Mouse (Mus musculus) hindbrain, embryonic 11.5 days (tissue): ENCODE data around the gene Carmil3. TPM values are rescaled to one million over a fixed set of nuclear protein-coding genes. Genes with fewer than 3 reads are reported as not detected.
A peak's percentile ranks its signal among the peaks of the same experiment; 100 is the strongest.

Source experiments
- ATAC-seq: fragments of 200-750 bp; cut with Nextera tagmentation; 2 replicates; pipeline ENCODE4 v1.8.0; 2017; ENCODE audit warnings: mild to moderate bottlenecking, moderate TSS enrichment, moderate library complexity; ENCODE audit not compliant: low FRiP score
- DNase-seq: peaks from one replicate; pipeline ENCODE4 v3.0.0-alpha.2; 2015; ENCODE audit warnings: low spot score
- H3K27ac ChIP-seq: fragments of 300-500 bp; sonication (generic); 2 replicates; pipeline ENCODE4 v1.5.1; 2014; ENCODE audit warnings: mild to moderate bottlenecking, low read depth, low read length
- H3K27me3 ChIP-seq: fragments of 300-500 bp; sonication (generic); 2 replicates; pipeline ENCODE4 v1.6.1; 2014; ENCODE audit warnings: mild to moderate bottlenecking, low read length, moderate library complexity, mixed read lengths; ENCODE audit not compliant: control insufficient read depth, insufficient read depth
- H3K36me3 ChIP-seq: fragments of 300-500 bp; sonication (generic); 2 replicates; pipeline ENCODE4 v1.6.1; 2014; ENCODE audit warnings: mild to moderate bottlenecking, low read length, moderate library complexity, mixed read lengths; ENCODE audit not compliant: control insufficient read depth, insufficient read depth
- H3K4me1 ChIP-seq: fragments of 300-500 bp; sonication (generic); replicated peaks from 2 replicates; pipeline ENCODE4 v1.6.1; 2014; ENCODE audit warnings: low read length, mixed read lengths; ENCODE audit not compliant: control insufficient read depth, insufficient read depth
- H3K4me2 ChIP-seq: fragments of 300-500 bp; sonication (generic); replicated peaks from 2 replicates; pipeline ENCODE4 v1.6.1; 2014; ENCODE audit warnings: mild to moderate bottlenecking, low read depth, low read length
- H3K4me3 ChIP-seq: fragments of 300-500 bp; sonication (generic); 2 replicates; pipeline ENCODE4 v1.5.1; 2014; ENCODE audit warnings: low read depth, low read length
- H3K9ac ChIP-seq: fragments of 300-500 bp; sonication (generic); 2 replicates; pipeline ENCODE4 v1.6.1; 2014; ENCODE audit warnings: low read depth, low read length
- H3K9me3 ChIP-seq: fragments of 300-500 bp; sonication (generic); 2 replicates; pipeline ENCODE4 v1.6.1; 2016; ENCODE audit warnings: low read length; ENCODE audit not compliant: control insufficient read depth
- WGBS: fragments of 180-500 bp; shearing (Covaris S2); extraction: QIAGEN DNeasy Blood & Tissue Kit; methylation state at CpG from one replicate; pipeline ENCODE4 v1.1.7; 2014; 5-methylcytosine and 5-hydroxymethylcytosine counted together
- polyA plus RNA-seq: library from polyadenylated mRNA; unstranded; fragments of >200 nt; fragmentation: Nextera tagmentation; extraction: Ambion mirVana; gene quantifications from 2 replicates; pipeline ENCODE4 v1.2.1, GENCODE M21; 2014

The Carmil3 gene
- 10.1 and 14.0 TPM in 2 replicates for polyA plus RNA-seq

DNA sequence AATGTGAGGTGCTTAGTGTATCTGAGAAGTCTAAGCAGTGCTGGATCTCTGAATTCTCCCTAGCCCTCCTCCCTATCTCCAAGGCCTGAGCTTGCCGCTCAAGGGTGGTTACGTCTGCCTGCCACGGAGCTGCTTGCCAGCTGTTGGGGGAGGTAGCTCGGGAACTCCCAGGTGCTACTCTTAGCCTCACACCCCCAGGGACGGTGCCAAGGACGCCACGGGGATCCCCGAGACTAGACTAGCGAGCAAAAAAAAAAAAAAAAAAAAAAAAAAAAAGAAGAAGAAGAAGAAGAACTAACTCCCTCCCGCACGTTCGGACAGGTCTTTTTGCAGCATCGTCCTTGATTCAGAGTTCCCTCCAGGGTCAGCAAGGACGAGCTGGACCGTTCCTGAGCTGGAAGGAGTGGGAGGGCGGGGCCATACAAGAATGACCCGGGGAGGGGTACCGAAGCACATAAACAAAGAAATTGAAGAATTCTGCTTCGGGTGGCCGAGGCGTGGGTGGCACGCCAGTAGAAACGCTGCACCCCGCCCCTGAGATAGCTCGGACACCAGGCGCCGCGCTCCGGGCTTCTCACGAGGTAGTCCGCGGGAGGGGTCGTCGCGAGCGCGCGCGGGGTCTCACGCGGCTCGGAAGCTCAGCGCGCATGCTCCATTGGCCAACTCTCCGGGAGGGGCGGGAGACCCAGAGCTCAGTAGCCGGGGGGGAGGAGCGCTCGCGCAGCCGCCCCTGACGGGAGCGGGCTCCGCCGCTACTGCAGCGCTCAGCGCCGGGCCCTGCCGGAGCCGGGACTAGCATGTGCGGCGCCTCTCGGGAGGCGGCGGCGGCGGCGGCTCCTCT is at the start of gene Carmil3:
TSS of gene Carmil3 (plus strand) at position 291 of the 841 bp plus-strand sequence.
- H3K36me3 ChIP-seq, result no peaks in the 10 kb centered on the region; the same call in 1 of the 2 replicates
- H3K4me1 ChIP-seq, result no peaks in the 10 kb centered on the region
- H3K27ac ChIP-seq, result peak within 1 kb of the TSS; percentile 89
- H3K27me3 ChIP-seq, result no peaks in the 10 kb centered on the region
- H3K9me3 ChIP-seq, result no peaks in the 10 kb centered on the region
- DNase-seq (peak; percentile 85), ATAC-seq (peak; percentile 91)
- peak within 1 kb of the TSS; percentile 81 for H3K4me3 ChIP-seq
- peak within 1 kb of the TSS; percentile 89 for H3K4me2 ChIP-seq
- H3K9ac ChIP-seq, result peak within 1 kb of the TSS; percentile 88
- WGBS, result under 1% methylated on average over 60 of the region's 68 CpGs

DNA sequence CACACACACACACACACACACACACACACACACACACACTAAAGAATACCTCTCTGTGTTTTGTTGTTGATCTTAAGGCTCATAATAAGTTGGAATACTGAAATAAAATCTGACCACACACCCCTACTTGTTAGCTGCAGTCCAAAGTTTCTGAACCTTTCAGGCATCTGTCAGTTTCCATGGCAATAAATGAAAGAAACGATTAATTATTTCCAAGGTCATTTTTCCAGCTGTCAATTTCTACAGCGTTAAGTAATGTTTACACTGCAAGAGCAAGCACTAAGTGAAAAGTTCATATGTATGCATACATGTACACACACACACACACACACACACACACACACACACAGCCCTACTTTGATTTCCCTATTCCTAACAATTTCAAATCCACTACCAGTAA is 32.8 kb upstream of the Carmil3 start:
- DNase-seq, result no peak
- Histone ChIP-seq H3K27me3 (no peaks in the 10 kb centered on the region), H3K9ac (no peak overlapping the region), H3K4me1 (no peaks in the 10 kb centered on the region), H3K4me3 (no peak overlapping the region), H3K36me3 (no peaks in the 10 kb centered on the region), H3K9me3 (no peaks in the 10 kb centered on the region), H3K4me2 (no peak overlapping the region), H3K27ac (no peak overlapping the region)
- ATAC-seq, result no peak
- whole genome bisulfite sequencing, result 85% methylated on average over 2 of the region's 2 CpGs

DNA sequence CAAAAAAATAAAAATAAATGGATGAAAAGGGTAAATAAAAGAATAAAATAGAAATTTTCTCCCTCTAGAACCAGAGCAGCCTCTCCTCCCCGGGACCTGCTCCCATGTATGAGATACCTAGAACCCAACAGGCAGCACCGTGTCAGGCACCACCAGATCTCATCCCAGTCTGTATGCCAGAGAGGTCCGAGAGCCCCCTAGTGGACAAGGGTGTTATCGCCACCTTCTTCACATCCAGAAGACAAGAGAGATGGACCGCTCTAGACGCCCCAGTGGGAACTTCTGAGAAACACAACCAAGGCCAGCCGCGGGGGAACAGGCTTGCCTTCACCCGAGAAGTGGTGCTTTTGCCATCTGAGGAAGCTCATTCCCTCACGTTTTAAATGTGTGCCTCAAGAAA is 32.2 kb upstream of the Carmil3 start:
- no peak overlapping the region for H3K9ac ChIP-seq
- ATAC-seq, result no peak
- H3K27ac ChIP-seq, result no peak overlapping the region
- H3K36me3 ChIP-seq, result no peaks in the 10 kb centered on the region
- 29% methylated on average over 10 of the region's 10 CpGs for WGBS
- no peaks in the 10 kb centered on the region for H3K9me3 ChIP-seq
- no peaks in the 10 kb centered on the region for H3K27me3 ChIP-seq
- DNase-seq, result peak; percentile 79
- no peaks in the 10 kb centered on the region for H3K4me1 ChIP-seq
- H3K4me3 ChIP-seq, result no peak overlapping the region
- no peak overlapping the region for H3K4me2 ChIP-seq

DNA sequence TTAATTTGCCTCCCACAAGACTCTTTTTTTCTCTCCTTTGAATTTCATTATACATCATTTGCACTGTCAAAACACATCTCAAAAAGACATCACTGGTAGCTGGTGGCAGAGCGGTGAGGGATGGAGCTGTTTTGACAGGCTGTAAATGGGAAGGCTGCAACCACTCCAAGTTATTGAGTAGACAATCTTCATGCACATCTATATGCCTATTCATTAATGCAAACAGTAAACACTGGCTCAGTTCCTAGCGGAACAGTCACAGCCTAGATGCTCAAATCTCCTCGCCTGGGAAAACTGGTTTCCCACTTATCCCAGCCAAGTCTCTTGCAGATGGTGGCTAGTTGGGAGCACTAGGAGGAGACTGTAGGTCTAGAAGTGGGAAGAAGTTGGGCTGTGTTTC is 31.7 kb upstream of the Carmil3 start:
- Histone ChIP-seq H3K4me2 (no peak overlapping the region), H3K27ac (no peak overlapping the region), H3K9ac (no peak overlapping the region), H3K36me3 (no peaks in the 10 kb centered on the region), H3K9me3 (no peaks in the 10 kb centered on the region), H3K4me1 (no peaks in the 10 kb centered on the region), H3K4me3 (no peak overlapping the region), H3K27me3 (no peaks in the 10 kb centered on the region)
- ATAC-seq (no peak), DNase-seq (no peak)
- 90% methylated on average over 3 of the region's 3 CpGs for WGBS

DNA sequence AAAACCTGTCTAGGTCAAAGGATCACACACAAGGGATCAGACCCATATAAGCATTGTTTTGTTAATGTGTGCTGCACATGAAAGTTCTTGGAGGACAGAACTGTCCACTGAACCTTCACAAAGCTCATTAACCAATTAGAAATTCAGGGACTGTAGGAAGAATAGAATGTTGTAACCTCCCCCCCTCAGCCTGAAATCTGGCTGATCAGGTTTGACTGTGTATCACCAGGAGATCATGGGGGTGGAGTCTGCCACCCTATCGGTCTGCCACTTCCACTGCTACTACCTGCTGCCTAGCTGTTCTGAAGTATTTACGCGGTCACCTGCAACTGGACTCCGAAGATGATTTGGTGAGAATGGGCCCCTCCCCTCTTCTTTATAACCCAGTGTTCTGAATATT is 30.7 kb upstream of the Carmil3 start:
- no peaks in the 10 kb centered on the region for H3K9me3 ChIP-seq
- no peak overlapping the region for H3K27ac ChIP-seq
- no peak overlapping the region for H3K4me2 ChIP-seq
- no peak overlapping the region for H3K9ac ChIP-seq
- WGBS, result 60% methylated on average over 4 of the region's 4 CpGs
- DNase-seq, result no peak
- H3K4me1 ChIP-seq, result no peaks in the 10 kb centered on the region
- no peaks in the 10 kb centered on the region for H3K36me3 ChIP-seq
- H3K4me3 ChIP-seq, result no peak overlapping the region
- no peaks in the 10 kb centered on the region for H3K27me3 ChIP-seq
- ATAC-seq, result no peak

DNA sequence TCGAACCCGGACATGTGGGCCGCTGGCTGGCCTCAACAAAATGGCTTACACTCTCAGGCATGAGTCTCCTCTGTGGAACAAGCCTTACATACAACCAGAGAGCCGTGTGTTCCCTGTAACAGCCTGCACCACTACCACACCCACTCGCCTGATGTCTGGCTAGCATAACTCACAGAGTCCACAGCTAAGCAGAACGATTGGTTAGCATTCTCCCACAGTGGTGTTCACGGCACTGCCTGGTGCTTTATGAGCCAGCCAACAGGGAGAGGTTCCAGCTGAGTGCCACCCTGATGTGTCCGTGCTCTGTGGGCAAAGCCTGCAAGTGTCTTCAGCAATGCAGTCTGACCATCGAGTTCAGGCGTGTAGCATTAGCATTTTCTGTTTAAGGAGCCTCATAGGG is 30.2 kb upstream of the Carmil3 start:
- no peaks in the 10 kb centered on the region for H3K4me1 ChIP-seq
- H3K9me3 ChIP-seq, result no peaks in the 10 kb centered on the region
- H3K4me3 ChIP-seq, result no peak overlapping the region
- H3K27ac ChIP-seq, result no peak overlapping the region
- H3K36me3 ChIP-seq, result no peaks in the 10 kb centered on the region
- ATAC-seq (no peak), DNase-seq (no peak)
- H3K9ac ChIP-seq, result no peak overlapping the region
- WGBS, result 73% methylated on average over 10 of the region's 10 CpGs
- no peaks in the 10 kb centered on the region for H3K27me3 ChIP-seq
- H3K4me2 ChIP-seq, result no peak overlapping the region

DNA sequence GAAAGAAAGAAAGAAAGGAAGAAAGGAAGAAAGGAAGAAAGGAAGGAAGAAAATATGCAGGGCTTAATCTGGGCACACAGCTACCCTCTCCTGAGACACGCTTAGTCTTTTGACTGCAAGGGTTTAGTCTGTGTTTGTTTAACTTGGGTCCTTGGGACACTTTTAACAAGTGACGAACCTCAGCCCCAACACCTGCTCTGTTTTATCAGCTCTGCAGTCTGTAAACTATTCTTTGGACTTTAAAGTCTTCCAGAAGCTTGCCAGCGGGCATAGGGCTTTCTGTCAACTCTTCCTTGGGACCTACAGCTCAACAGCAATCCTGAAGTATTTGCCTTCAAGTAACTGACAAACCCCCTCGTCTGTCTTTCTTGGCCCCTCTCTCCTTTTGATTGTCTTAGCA is 28.7 kb upstream of the Carmil3 start:
- Histone ChIP-seq H3K27ac (no peak overlapping the region), H3K36me3 (no peaks in the 10 kb centered on the region), H3K9me3 (no peaks in the 10 kb centered on the region), H3K4me1 (no peaks in the 10 kb centered on the region), H3K27me3 (no peaks in the 10 kb centered on the region), H3K9ac (no peak overlapping the region), H3K4me3 (no peak overlapping the region), H3K4me2 (no peak overlapping the region)
- ATAC-seq, result no peak
- 69% methylated on average over 4 of the region's 4 CpGs for WGBS
- DNase-seq, result no peak

DNA sequence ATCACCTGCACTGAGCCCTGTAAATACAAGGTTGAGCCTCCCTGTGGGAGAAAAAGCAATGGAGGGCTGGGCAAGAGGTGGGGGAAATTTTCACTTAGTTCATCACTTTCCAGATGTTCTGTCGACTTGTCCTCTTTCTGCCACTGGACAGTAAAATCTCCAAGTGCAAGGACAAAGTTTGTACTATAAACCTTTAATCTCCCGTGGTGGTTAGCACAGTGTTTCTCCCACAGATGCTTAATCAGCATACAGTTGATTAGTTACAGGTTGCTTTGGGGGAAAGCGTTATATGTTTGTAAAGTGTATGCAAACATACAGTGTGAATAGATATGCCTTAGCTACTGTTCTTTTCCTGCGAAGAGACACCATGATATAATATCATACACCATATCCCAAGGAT is 24.0 kb upstream of the Carmil3 start:
- Histone ChIP-seq H3K4me1 (no peaks in the 10 kb centered on the region), H3K9ac (no peak overlapping the region), H3K27me3 (no peaks in the 10 kb centered on the region), H3K9me3 (no peaks in the 10 kb centered on the region), H3K27ac (no peak overlapping the region), H3K4me3 (no peak overlapping the region), H3K4me2 (no peak overlapping the region), H3K36me3 (no peaks in the 10 kb centered on the region)
- ATAC-seq (no peak), DNase-seq (no peak)
- 81% methylated on average over 4 of the region's 4 CpGs for WGBS

DNA sequence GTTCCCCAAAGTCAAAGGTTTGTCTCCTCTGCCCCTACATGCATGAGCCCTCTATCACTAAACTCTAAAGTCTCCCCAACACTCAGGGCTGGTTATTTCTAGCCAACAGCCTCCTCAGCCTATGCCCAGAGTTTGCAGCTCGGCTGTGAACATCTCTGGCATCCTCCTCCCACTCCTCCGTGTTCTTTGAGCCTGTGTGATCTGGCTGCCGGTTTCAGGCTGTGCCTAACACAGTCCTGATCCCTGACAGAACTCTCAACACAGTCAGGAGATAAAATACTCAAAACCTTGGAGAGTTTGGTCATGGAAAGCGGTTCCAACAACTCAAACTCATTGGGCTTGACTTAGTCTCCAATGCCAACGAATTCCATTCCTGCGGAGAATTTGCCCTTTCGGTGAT is 23.3 kb upstream of the Carmil3 start:
- H3K27me3 ChIP-seq, result no peaks in the 10 kb centered on the region
- H3K36me3 ChIP-seq, result no peaks in the 10 kb centered on the region
- ATAC-seq, result no peak
- 86% methylated on average over 7 of the region's 7 CpGs for WGBS
- DNase-seq, result no peak
- no peaks in the 10 kb centered on the region for H3K4me1 ChIP-seq
- no peak overlapping the region for H3K27ac ChIP-seq
- H3K4me2 ChIP-seq, result no peak overlapping the region
- no peak overlapping the region for H3K9ac ChIP-seq
- H3K9me3 ChIP-seq, result no peaks in the 10 kb centered on the region
- H3K4me3 ChIP-seq, result no peak overlapping the region
